Mouse (Mus musculus) megakaryocyte, embryonic 14.5 days (primary cell): ENCODE measurements around the gene Tbcc.

Experiments
- FLI1 ChIP-seq: IDR thresholded peaks from 2 replicates; pipeline ENCODE4 v1.6.1; 2012; ENCODE audit warnings: low read length, inconsistent platforms, mixed read lengths
- GATA1 ChIP-seq: IDR thresholded peaks from 3 replicates; pipeline ENCODE4 v1.6.1; 2012; ENCODE audit warnings: mixed read lengths, low read length, inconsistent platforms, borderline replicate concordance

GRCm38 (mm10) chr17:46885218-46885909, 5.1 kb upstream of the Tbcc start:
- TF ChIP-seq GATA1: no peak
- TF ChIP-seq FLI1: no peak
